Mouse (Mus musculus) lung, postnatal 0 days (tissue): ENCODE data around the gene Serpina11.

Experiments used
- CTCF ChIP-seq: IDR thresholded peaks from 2 replicates; pipeline ENCODE4 v1.5.1; 2016; ENCODE audit warnings: antibody characterized with exemption, mild to moderate bottlenecking
- EP300 ChIP-seq: IDR thresholded peaks from 2 replicates; pipeline ENCODE4 v1.6.1; 2016; ENCODE audit warnings: antibody characterized with exemption, mild to moderate bottlenecking, control low read depth

DNA sequence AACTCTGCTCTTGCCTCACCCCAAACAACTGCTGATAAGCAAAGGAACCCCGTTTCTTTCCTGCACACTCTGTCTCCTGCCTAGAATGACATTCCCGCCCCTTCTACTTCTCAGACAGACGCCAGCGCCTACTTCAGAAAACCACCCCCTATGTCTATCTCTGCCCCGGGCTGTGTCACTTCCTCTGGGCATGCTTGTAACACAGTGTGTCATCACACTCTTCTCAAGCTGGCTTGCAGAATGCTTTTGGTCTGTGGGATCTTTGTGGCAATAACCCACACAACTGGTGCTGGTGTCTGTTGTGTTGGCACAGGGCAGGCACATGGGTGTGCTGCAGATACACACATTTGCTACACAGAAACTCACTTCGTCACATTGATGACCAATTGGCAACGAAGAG, 3.2 kb upstream of the Serpina11 start:
- TF ChIP-seq EP300 (no peak), CTCF (no peak)
